Mouse (Mus musculus): ENCODE results near the gene Ssu2. TPM values are rescaled to one million over a fixed set of nuclear protein-coding genes. Genes with fewer than 3 reads are reported as not detected.
A peak's percentile ranks its signal among the peaks of the same experiment; 100 is the strongest.

Ssu2 gene
- total and polyA plus RNA-seq, 2 experiments = not detected

GRCm38 (mm10) chr6:112382990-112383685, 4.7 kb downstream of the Ssu2 start:
- 76% methylated on average over 8 of the region's 8 CpGs for WGBS
- Histone ChIP-seq H3K4me3 (ENCODE audit: insufficient read depth, low read depth, low read length) (no peak overlapping the region), H3K36me3 (ENCODE audit: control insufficient read depth, insufficient read depth, low read length) (no peaks in the 10 kb centered on the region), H3K4me1 (ENCODE audit: control insufficient read depth, insufficient read depth, low read length) (no peaks in the 10 kb centered on the region), H3K27ac (replicated peaks; ENCODE audit: insufficient read depth, low read depth, low read length) (no peak overlapping the region), H3K9ac (ENCODE audit: low read depth, low read length) (no peak overlapping the region), H3K27me3 (ENCODE audit: control insufficient read depth, insufficient read depth, low read length) (no peaks in the 10 kb centered on the region), H3K79me2 (ENCODE audit: control insufficient read depth, insufficient read depth, low read length) (no peaks in the 10 kb centered on the region)
- no peak for TF ChIP-seq CTCF (IDR thresholded peaks at IDR 0.05; ENCODE audit: low read depth, low read length)
- TF ChIP-seq POLR2A (IDR thresholded peaks at IDR 0.05; ENCODE audit: extremely low read depth, insufficient read depth, low read length) = no peak
- no peak for DNase-seq (ENCODE audit: extremely low read depth, low read depth, low spot score)

GRCm38 (mm10) chr6:112379054-112379453, 8.8 kb downstream of the Ssu2 start:
- Histone ChIP-seq H3K4me1 (ENCODE audit: control insufficient read depth, insufficient read depth, low read length) (no peaks in the 10 kb centered on the region), H3K36me3 (ENCODE audit: control insufficient read depth, insufficient read depth, low read length) (no peaks in the 10 kb centered on the region), H3K27me3 (ENCODE audit: control insufficient read depth, insufficient read depth, low read length) (no peaks in the 10 kb centered on the region), H3K27ac (replicated peaks; ENCODE audit: insufficient read depth, low read depth, low read length) (no peak overlapping the region), H3K4me3 (ENCODE audit: insufficient read depth, low read depth, low read length) (no peak overlapping the region), H3K79me2 (ENCODE audit: control insufficient read depth, insufficient read depth, low read length) (no peaks in the 10 kb centered on the region), H3K9ac (ENCODE audit: low read depth, low read length) (no peak overlapping the region)
- no peak for DNase-seq (ENCODE audit: extremely low read depth, low read depth, low spot score)
- TF ChIP-seq CTCF (IDR thresholded peaks at IDR 0.05; ENCODE audit: low read depth, low read length) = no peak
- TF ChIP-seq POLR2A (IDR thresholded peaks at IDR 0.05; ENCODE audit: extremely low read depth, insufficient read depth, low read length) = no peak
- WGBS = 84% methylated on average over 9 of the region's 9 CpGs

DNA sequence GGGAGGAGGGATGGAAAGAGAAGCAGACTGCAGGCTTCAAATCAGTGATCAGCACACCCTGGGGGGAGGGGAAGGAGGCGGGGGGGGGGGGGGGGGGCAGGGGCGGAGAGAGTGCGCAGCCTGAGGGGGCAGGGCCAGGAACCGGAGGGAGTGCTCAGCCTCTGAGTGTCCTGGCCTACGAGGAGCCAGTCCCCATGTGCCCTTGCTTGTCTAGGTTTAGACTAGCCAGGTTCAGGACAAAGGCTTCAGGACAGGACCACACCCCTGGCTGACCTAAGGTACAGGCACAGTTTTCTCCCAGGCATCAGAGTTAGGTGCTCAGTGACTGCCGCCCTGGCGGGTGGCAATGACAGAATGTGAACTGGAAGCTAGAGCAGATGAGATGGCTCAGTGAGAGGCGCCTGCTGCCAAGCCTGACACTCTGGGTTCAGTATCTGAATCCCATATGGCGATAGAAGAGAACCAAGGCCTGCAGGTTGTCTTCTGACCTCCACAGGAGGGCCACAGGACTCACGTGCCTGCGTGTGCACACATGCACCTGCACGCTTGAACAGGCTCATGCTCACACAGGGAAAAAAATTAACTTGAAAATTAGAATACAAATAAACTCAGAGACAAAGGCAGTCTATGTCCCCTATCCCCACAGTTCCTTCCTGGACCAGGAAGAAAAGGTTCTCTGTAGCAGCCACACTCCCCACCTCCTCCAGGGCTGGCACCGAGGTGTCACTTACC, 12.0 kb downstream of the Ssu2 start:
- H3K36me3 ChIP-seq (ENCODE audit: control insufficient read depth, insufficient read depth, low read length) = no peaks in the 10 kb centered on the region
- H3K4me1 ChIP-seq (ENCODE audit: control insufficient read depth, insufficient read depth, low read length) = no peaks in the 10 kb centered on the region
- no peak overlapping the region for H3K27ac ChIP-seq (replicated peaks; ENCODE audit: insufficient read depth, low read depth, low read length)
- WGBS = 64% methylated on average over 10 of the region's 13 CpGs
- no peaks in the 10 kb centered on the region for H3K79me2 ChIP-seq (ENCODE audit: control insufficient read depth, insufficient read depth, low read length)
- H3K9ac ChIP-seq (ENCODE audit: low read depth, low read length) = no peak overlapping the region
- no peaks in the 10 kb centered on the region for H3K27me3 ChIP-seq (ENCODE audit: control insufficient read depth, insufficient read depth, low read length)
- no peak overlapping the region for H3K4me3 ChIP-seq (ENCODE audit: insufficient read depth, low read depth, low read length)
- DNase-seq (ENCODE audit: extremely low read depth, low read depth, low spot score) = no peak
- TF ChIP-seq CTCF (IDR thresholded peaks at IDR 0.05; ENCODE audit: low read depth, low read length) = no peak
- no peak for TF ChIP-seq POLR2A (IDR thresholded peaks at IDR 0.05; ENCODE audit: extremely low read depth, insufficient read depth, low read length)

DNA sequence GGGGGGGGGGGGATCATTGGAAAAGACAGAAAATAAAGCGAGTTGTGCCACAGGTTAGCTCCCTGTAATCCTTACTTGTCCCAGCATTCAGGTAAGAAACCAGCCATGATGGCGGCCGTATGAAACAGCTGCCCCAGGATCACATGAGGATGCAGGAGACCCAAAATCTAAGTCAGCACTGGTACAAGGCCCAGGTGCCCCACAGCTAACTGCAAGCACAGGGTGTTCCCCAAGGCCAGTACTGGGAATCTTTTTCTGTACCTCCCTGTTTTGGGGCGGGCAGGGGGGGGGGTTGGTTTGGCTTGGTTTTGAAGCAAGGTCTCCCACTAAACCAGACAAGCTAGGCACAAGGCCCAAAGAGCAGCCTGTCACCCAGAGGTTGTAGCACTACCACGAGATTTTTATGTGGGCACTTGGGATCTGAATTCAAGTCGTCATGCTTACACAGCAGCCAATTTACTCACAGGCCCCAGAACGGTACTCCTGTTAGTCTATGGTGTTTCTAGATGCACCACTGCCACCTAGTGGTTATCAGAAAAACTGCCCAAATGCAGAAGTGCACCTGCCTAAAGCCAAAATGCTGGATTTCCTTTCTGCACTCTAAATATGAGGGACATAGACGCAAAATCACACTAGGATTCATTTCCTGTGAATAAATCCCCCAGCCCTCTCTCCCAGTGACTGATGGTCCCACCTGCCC, 13.8 kb downstream of the Ssu2 start:
- Histone ChIP-seq H3K79me2 (ENCODE audit: control insufficient read depth, insufficient read depth, low read length) (no peaks in the 10 kb centered on the region), H3K4me3 (ENCODE audit: insufficient read depth, low read depth, low read length) (no peak overlapping the region), H3K4me1 (ENCODE audit: control insufficient read depth, insufficient read depth, low read length) (no peaks in the 10 kb centered on the region), H3K27me3 (ENCODE audit: control insufficient read depth, insufficient read depth, low read length) (no peaks in the 10 kb centered on the region), H3K9ac (ENCODE audit: low read depth, low read length) (no peak overlapping the region), H3K36me3 (ENCODE audit: control insufficient read depth, insufficient read depth, low read length) (no peaks in the 10 kb centered on the region), H3K27ac (replicated peaks; ENCODE audit: insufficient read depth, low read depth, low read length) (no peak overlapping the region)
- no peak for TF ChIP-seq POLR2A (IDR thresholded peaks at IDR 0.05; ENCODE audit: extremely low read depth, insufficient read depth, low read length)
- peak; percentile 46 for TF ChIP-seq CTCF (IDR thresholded peaks at IDR 0.05; ENCODE audit: low read depth, low read length)
- DNase-seq (ENCODE audit: extremely low read depth, low read depth, low spot score) = peak; percentile 37
- WGBS = 41% methylated on average over 8 of the region's 8 CpGs

DNA sequence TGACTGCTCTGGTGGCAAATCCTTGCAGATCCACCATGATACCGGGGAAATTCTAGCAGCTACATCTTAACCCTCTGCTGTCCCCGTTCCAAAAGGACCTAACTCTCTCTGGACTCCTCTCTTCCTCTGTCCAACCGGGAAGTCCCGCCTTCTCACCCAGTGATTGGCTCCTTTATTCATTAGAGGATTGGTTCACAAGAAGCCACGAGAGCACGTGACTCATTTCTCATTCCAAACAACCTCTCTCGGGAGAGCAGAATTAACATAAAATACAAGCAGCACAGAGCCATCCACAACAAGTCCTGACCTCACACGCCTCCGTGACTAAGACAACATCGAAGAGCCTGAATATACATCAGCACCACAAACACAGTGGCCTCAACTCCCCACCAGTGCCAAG, 22.5 kb downstream of the Ssu2 start:
- Histone ChIP-seq H3K4me3 (ENCODE audit: insufficient read depth, low read depth, low read length) (no peak overlapping the region), H3K27ac (replicated peaks; ENCODE audit: insufficient read depth, low read depth, low read length) (no peak overlapping the region)
- WGBS = 83% methylated on average over 10 of the region's 10 CpGs

More for the DNA sequence above, 22.5 kb downstream of the Ssu2 start:
- TF ChIP-seq CTCF (IDR thresholded peaks at IDR 0.05; ENCODE audit: low read depth, low read length) (no peak), POLR2A (IDR thresholded peaks at IDR 0.05; ENCODE audit: extremely low read depth, insufficient read depth, low read length) (no peak)
- DNase-seq (ENCODE audit: extremely low read depth, low read depth, low spot score) = no peak
- Histone ChIP-seq H3K4me1 (ENCODE audit: control insufficient read depth, insufficient read depth, low read length) (no peaks in the 10 kb centered on the region), H3K79me2 (ENCODE audit: control insufficient read depth, insufficient read depth, low read length) (no peaks in the 10 kb centered on the region), H3K36me3 (ENCODE audit: control insufficient read depth, insufficient read depth, low read length) (no peaks in the 10 kb centered on the region), H3K27me3 (ENCODE audit: control insufficient read depth, insufficient read depth, low read length) (no peaks in the 10 kb centered on the region), H3K9ac (ENCODE audit: low read depth, low read length) (no peak overlapping the region)
